In genomic region chr14:76598518-76599216, GRCm38 (mm10) we compare ENCODE assay signal across 8 mouse cellular contexts. TPM values are rescaled to one million over a fixed set of nuclear protein-coding genes. Genes with fewer than 3 reads are reported as not detected.
DNase-seq lines count a peak whose midpoint lies in the region; ATAC-seq and TF ChIP-seq lines count a peak whose summit lies in the region.

No protein-coding gene starts in this region.

- TF ChIP-seq CTCF in testis, adult 2 months (IDR thresholded peaks at IDR 0.05; ENCODE audit: control insufficient read depth, insufficient read depth, insufficient replicate concordance, low read depth, low read length): no peak

- H3K9me3 ChIP-seq in intestine, embryonic 14.5 days (ENCODE audit: control insufficient read depth, low read length): peaks cover 3% of the 10 kb centered on the region; the same call in 1 of the 2 replicates
- H3K9me3 ChIP-seq in limb, embryonic 11.5 days (ENCODE audit: control insufficient read depth, low read length): no peaks in the 10 kb centered on the region

- peak overlapping the region; percentile 24 for H3K4me3 ChIP-seq in intestine, embryonic 14.5 days (ENCODE audit: low read depth, low read length)
- H3K4me3 ChIP-seq in limb, embryonic 11.5 days (ENCODE audit: low read depth, low read length): peak overlapping the region; percentile 20
- H3K4me3 ChIP-seq in testis, adult 2 months (ENCODE audit: control insufficient read depth, low read depth, low read length): no peak overlapping the region; the same call in 1 of the 2 replicates

- peak overlapping the region; percentile 94 for H3K27ac ChIP-seq in intestine, embryonic 14.5 days (ENCODE audit: low read depth)
- H3K27ac ChIP-seq in limb, embryonic 11.5 days (replicated peaks; ENCODE audit: low read depth, low read length): peak overlapping the region; percentile 90
- H3K27ac ChIP-seq in testis, adult 2 months (ENCODE audit: control insufficient read depth, insufficient read depth, low read depth, low read length): peak overlapping the region; percentile 77

- TF ChIP-seq POLR2A in testis, adult 2 months (IDR thresholded peaks at IDR 0.05; ENCODE audit: control insufficient read depth, low read depth, low read length): 0 out of 2 replicates have a peak, but pooled peaks have one; percentile 11

- peak overlapping the region; percentile 40 for H3K9ac ChIP-seq in intestine, embryonic 14.5 days (ENCODE audit: low read length)
- peak overlapping the region; percentile 43 for H3K9ac ChIP-seq in limb, embryonic 11.5 days (ENCODE audit: low read length)

- no peaks in the 10 kb centered on the region for H3K27me3 ChIP-seq in intestine, embryonic 14.5 days (replicated peaks; ENCODE audit: control insufficient read depth, insufficient read depth, low read length)
- no peaks in the 10 kb centered on the region for H3K27me3 ChIP-seq in limb, embryonic 11.5 days (ENCODE audit: control insufficient read depth, insufficient read depth, low read length)
- no peaks in the 10 kb centered on the region for H3K27me3 ChIP-seq in testis, adult 2 months (ENCODE audit: control insufficient read depth, insufficient read depth, low read length)

- WGBS in intestine, embryonic 14.5 days: 3% methylated on average over 12 of the region's 12 CpGs
- WGBS in limb, embryonic 11.5 days: under 1% methylated on average over 12 of the region's 12 CpGs

- no peaks in the 10 kb centered on the region for H3K36me3 ChIP-seq in intestine, embryonic 14.5 days (ENCODE audit: control insufficient read depth, insufficient read depth, low read length)
- H3K36me3 ChIP-seq in limb, embryonic 11.5 days (ENCODE audit: control insufficient read depth, insufficient read depth, low read length): no peaks in the 10 kb centered on the region
- H3K36me3 ChIP-seq in testis, adult 2 months (ENCODE audit: control insufficient read depth, insufficient read depth, low read length): no peaks in the 10 kb centered on the region

- peak overlapping the region; percentile 56 for H3K4me2 ChIP-seq in intestine, embryonic 14.5 days (ENCODE audit: low read length)
- H3K4me2 ChIP-seq in limb, embryonic 11.5 days (ENCODE audit: low read depth, severe bottlenecking): peak overlapping the region; percentile 53

- peak; percentile 72 for ATAC-seq in intestine, embryonic 14.5 days (replicated peaks; ENCODE audit: low FRiP score, low TSS enrichment, low read depth)
- ATAC-seq in limb, embryonic 11.5 days (ENCODE audit: insufficient number of reproducible peaks, low FRiP score, low TSS enrichment, low read depth): peak; percentile 87; the same call in 1 of the 2 replicates

- DNase-seq in adrenal gland, postnatal 10 days: peak; percentile 59
- DNase-seq in adrenal gland, adult 8-10 months: no peak
- DNase-seq in cerebellum, adult 8-10 months: peak; percentile 65
- DNase-seq in frontal cortex, postnatal 36 days (ENCODE audit: low spot score in 2 of 2): peak; percentile 17 to 42
- DNase-seq in intestine, embryonic 14.5 days (ENCODE audit: low spot score): peak; percentile 73
- DNase-seq in limb, embryonic 11.5 days (ENCODE audit: low spot score): peak; percentile 77
- DNase-seq in mesoderm, embryonic 11.5 days (ENCODE audit: low read depth, low spot score): peak; percentile 59

- H3K4me1 ChIP-seq in intestine, embryonic 14.5 days (replicated peaks; ENCODE audit: control insufficient read depth, insufficient read depth, low read length): peaks cover 44% of the 10 kb centered on the region
- peaks cover 12% of the 10 kb centered on the region for H3K4me1 ChIP-seq in limb, embryonic 11.5 days (ENCODE audit: control insufficient read depth, insufficient read depth, low read length)
- peaks cover 9% of the 10 kb centered on the region for H3K4me1 ChIP-seq in testis, adult 2 months (ENCODE audit: control insufficient read depth, insufficient read depth, low read length)

RNA-seq across cellular contexts. Expression of gene Serp2, which starts 42.0 kb away (rescaled TPM):
- 1 to 10 TPM; 7.2 to 9.6 TPM for total RNA-seq in adrenal gland, postnatal 10 days (2021)
- total RNA-seq in adrenal gland, adult 8-10 months (2022): 1 to 10 TPM; 4.5 to 10.0 (median 6.7) TPM
- polyA plus RNA-seq in intestine, embryonic 14.5 days (2014; fragmentation: Nextera tagmentation; extraction: Ambion mirVana): 13.0 and 13.6 TPM in 2 replicates
- polyA plus RNA-seq in limb, embryonic 11.5 days (2014; fragmentation: Nextera tagmentation; extraction: Ambion mirVana): 18.7 and 19.4 TPM in 2 replicates
- 73.8 and 80.3 TPM in 2 replicates for polyA plus RNA-seq in testis, adult 2 months (2012; rRNA removed)
